8 mouse cellular contexts compared by ENCODE assay signal in genomic region chr19:46522433-46523044, GRCm38 (mm10). TPM values are rescaled to one million over a fixed set of nuclear protein-coding genes. Genes with fewer than 3 reads are reported as not detected.
DNase-seq lines count a peak whose midpoint lies in the region; ATAC-seq and TF ChIP-seq lines count a peak whose summit lies in the region.

No protein-coding gene starts in this region.

- no peak for DNase-seq in kidney, adult 2 months
- peak; percentile 88 for DNase-seq in NIH3T3 (ENCODE audit: low read depth)
- no peak for DNase-seq in natural killer cell, adult 2 months (ENCODE audit: low spot score in 2 of 2)
- no peak for DNase-seq in urinary bladder, adult 18-20 months (ENCODE audit: low spot score in 2 of 2)
- no peak for DNase-seq in thymus, postnatal 25 days

- H3K4me2 ChIP-seq in kidney, embryonic 14.5 days (replicated peaks; ENCODE audit: low read depth, low read length): no peak overlapping the region
- peak overlapping the region; percentile 71 for H3K4me2 ChIP-seq in heart, embryonic 13.5 days

- H3K9ac ChIP-seq in kidney, embryonic 14.5 days (ENCODE audit: low read depth, low read length): no peak overlapping the region
- H3K9ac ChIP-seq in heart, embryonic 13.5 days: peak overlapping the region; percentile 78; the same call in 1 of the 2 replicates

- no peak for TF ChIP-seq POLR2A in kidney, adult 2 months (IDR thresholded peaks at IDR 0.05; ENCODE audit: low read depth, low read length)

- H3K27me3 ChIP-seq in kidney, embryonic 14.5 days (ENCODE audit: control insufficient read depth, insufficient read depth, low read length): no peaks in the 10 kb centered on the region
- no peaks in the 10 kb centered on the region for H3K27me3 ChIP-seq in kidney, adult 2 months (replicated peaks; ENCODE audit: control insufficient read depth, insufficient read depth, low read length)
- H3K27me3 ChIP-seq in heart, embryonic 13.5 days (replicated peaks): no peaks in the 10 kb centered on the region

- no peak overlapping the region for H3K4me3 ChIP-seq in kidney, embryonic 14.5 days (ENCODE audit: low read length)
- no peak overlapping the region for H3K4me3 ChIP-seq in kidney, adult 2 months (ENCODE audit: insufficient read depth, low read depth, low read length)
- no peak overlapping the region for H3K4me3 ChIP-seq in heart, embryonic 13.5 days

- H3K9me3 ChIP-seq in kidney, embryonic 14.5 days (ENCODE audit: control insufficient read depth, low read length): no peaks in the 10 kb centered on the region
- no peaks in the 10 kb centered on the region for H3K9me3 ChIP-seq in heart, embryonic 13.5 days

- H3K36me3 ChIP-seq in kidney, embryonic 14.5 days (ENCODE audit: control insufficient read depth, insufficient read depth, low read length): no peaks in the 10 kb centered on the region
- no peaks in the 10 kb centered on the region for H3K36me3 ChIP-seq in kidney, adult 2 months (ENCODE audit: control insufficient read depth, insufficient read depth, low read length)
- 0 out of 2 replicates have a peak, but pooled peaks cover 2% of the 10 kb centered on the region for H3K36me3 ChIP-seq in heart, embryonic 13.5 days

- no peak for ATAC-seq in kidney, embryonic 14.5 days (ENCODE audit: low FRiP score, low TSS enrichment)
- no peak for ATAC-seq in heart, embryonic 13.5 days (ENCODE audit: extremely low read depth, insufficient number of reproducible peaks, low FRiP score, low TSS enrichment)
- peak; percentile 85 for ATAC-seq in megakaryocyte progenitor cell, adult 5-6 weeks (replicated peaks; ENCODE audit: poor library complexity)

- peaks cover 53% of the 10 kb centered on the region for H3K4me1 ChIP-seq in kidney, embryonic 14.5 days (ENCODE audit: control insufficient read depth, insufficient read depth, low read length)
- H3K4me1 ChIP-seq in kidney, adult 2 months (ENCODE audit: control insufficient read depth, insufficient read depth, low read length): peaks cover 41% of the 10 kb centered on the region
- H3K4me1 ChIP-seq in heart, embryonic 13.5 days: peaks cover 87% of the 10 kb centered on the region

- TF ChIP-seq CTCF in kidney, adult 2 months (conservative IDR thresholded peaks at IDR 0.05; ENCODE audit: insufficient read depth, insufficient read length, low read depth, low read length): no peak

- 21% methylated on average over 15 of the region's 15 CpGs for WGBS in kidney, embryonic 14.5 days
- 44% methylated on average over 15 of the region's 15 CpGs for WGBS in kidney, adult 2 months
- 13% methylated on average over 15 of the region's 15 CpGs for WGBS in heart, embryonic 13.5 days

- H3K27ac ChIP-seq in kidney, embryonic 14.5 days (ENCODE audit: low read depth, low read length): peak overlapping the region; percentile 45; the same call in 1 of the 2 replicates
- H3K27ac ChIP-seq in kidney, adult 2 months (ENCODE audit: insufficient read depth, low read depth, low read length): no peak overlapping the region
- H3K27ac ChIP-seq in heart, embryonic 13.5 days (replicated peaks): peak overlapping the region; percentile 90

RNA-seq across cellular contexts. Expression of gene Trim8, which starts 21.0 kb away (rescaled TPM):
- 28.3 and 35.6 TPM in 2 replicates for polyA plus RNA-seq in kidney, embryonic 14.5 days (2014; fragmentation: Nextera tagmentation; extraction: Ambion mirVana)
- polyA plus RNA-seq in kidney, adult 2 months (2012; rRNA removed): 41.3 and 43.6 TPM in 2 replicates
- polyA plus RNA-seq in heart, embryonic 13.5 days (2015; fragmentation: Nextera tagmentation; extraction: Ambion mirVana): 13.2 and 13.9 TPM in 2 replicates
- total RNA-seq in megakaryocyte progenitor cell, adult 5-6 weeks (2015): 9.7 and 18.0 TPM in 2 replicates
- 12.8 and 12.9 TPM in 2 replicates for total RNA-seq in megakaryocyte progenitor cell, adult 5-6 weeks (2017)

RNA-seq across cellular contexts. Expression of gene Arl3, which starts 50.5 kb away (rescaled TPM):
- polyA plus RNA-seq in kidney, embryonic 14.5 days (2014; fragmentation: Nextera tagmentation; extraction: Ambion mirVana): 98.3 and 182 TPM in 2 replicates
- 52.5 and 62.8 TPM in 2 replicates for polyA plus RNA-seq in kidney, adult 2 months (2012; rRNA removed)
- polyA plus RNA-seq in heart, embryonic 13.5 days (2015; fragmentation: Nextera tagmentation; extraction: Ambion mirVana): 82.1 and 97.1 TPM in 2 replicates
- 12.5 and 15.6 TPM in 2 replicates for total RNA-seq in megakaryocyte progenitor cell, adult 5-6 weeks (2015)
- total RNA-seq in megakaryocyte progenitor cell, adult 5-6 weeks (2017): 10.2 and 13.4 TPM in 2 replicates

RNA-seq across cellular contexts. Expression of gene Sfxn2, which starts 50.6 kb away (rescaled TPM):
- polyA plus RNA-seq in kidney, embryonic 14.5 days (2014; fragmentation: Nextera tagmentation; extraction: Ambion mirVana): 18.1 and 25.1 TPM in 2 replicates
- 18.9 and 23.0 TPM in 2 replicates for polyA plus RNA-seq in kidney, adult 2 months (2012; rRNA removed)
- polyA plus RNA-seq in heart, embryonic 13.5 days (2015; fragmentation: Nextera tagmentation; extraction: Ambion mirVana): 8.1 and 9.1 TPM in 2 replicates
- total RNA-seq in megakaryocyte progenitor cell, adult 5-6 weeks (2015): 7.8 and 9.2 TPM in 2 replicates
- 8.9 and 9.7 TPM in 2 replicates for total RNA-seq in megakaryocyte progenitor cell, adult 5-6 weeks (2017)
